Mouse (Mus musculus) left cerebral cortex, postnatal 4 days (tissue): ENCODE results near the gene Phpt1. TPM values are rescaled to one million over a fixed set of nuclear protein-coding genes. Genes with fewer than 3 reads are reported as not detected.

Source experiments
- DNase-seq: peaks from one replicate; pipeline ENCODE4 v3.0.0-alpha.2; 2022
- intact Hi-C: fragments of 180-260 bp; cut with DNase I; formaldehyde crosslinking; loops from one replicate; pipeline ENCODE4 v1.15.1; 2025
- total RNA-seq, 2 experiments: library from RNA; stranded (reverse); gene quantifications; 2 replicates each; pipeline ENCODE4 v1.2.3; 2021

The Phpt1 gene
- total RNA-seq, 2 experiments from 2014 or later: 77.1 to 79.5 TPM

- DNase-seq: peak; percentile 25
- intact Hi-C loops: no loop called here
These were observed 8.1 kb upstream of the Phpt1 start for GRCm38 (mm10) chr2:25583120-25583481.

- intact Hi-C loops: no loop called here
- peak; percentile 69 for DNase-seq
These were observed 7.6 kb upstream of the Phpt1 start for GRCm38 (mm10) chr2:25582466-25583119.

GRCm38 (mm10) chr2:25581901-25582301, 6.9 kb upstream of the Phpt1 start:
- DNase-seq: peak; percentile 90
- intact Hi-C loops: no loop called here

GRCm38 (mm10) chr2:25581294-25581864, 6.4 kb upstream of the Phpt1 start, which contains the start of gene Ajm1:
TSS of gene Ajm1 (minus strand) at chr2:25581757.
- intact Hi-C loops: no loop called here

GRCm38 (mm10) chr2:25580621-25581101, 5.6 kb upstream of the Phpt1 start:
- intact Hi-C loops: no loop called here
- peak; percentile 24 for DNase-seq

More at GRCm38 (mm10) chr2:25581294-25581864, 6.4 kb upstream of the Phpt1 start, which contains the start of gene Ajm1:
- DNase-seq: peak; percentile 67

GRCm38 (mm10) chr2:25579737-25580460, 4.9 kb upstream of the Phpt1 start:
- intact Hi-C loops: no loop called here
- peak; percentile 55 for DNase-seq

GRCm38 (mm10) chr2:25578796-25579736, 4.0 kb upstream of the Phpt1 start:
- DNase-seq: no peak

GRCm38 (mm10) chr2:25577951-25578795, 3.1 kb upstream of the Phpt1 start:
- peak; percentile 47 for DNase-seq
- intact Hi-C loops: no loop called here

More at GRCm38 (mm10) chr2:25578796-25579736, 4.0 kb upstream of the Phpt1 start:
- intact Hi-C loops: no loop called here

GRCm38 (mm10) chr2:25576965-25577891, 2.2 kb upstream of the Phpt1 start:
- intact Hi-C loops: no loop called here
- DNase-seq: peak; percentile 23

- intact Hi-C loops: no loop called here
These were observed 1.2 kb upstream of the Phpt1 start for GRCm38 (mm10) chr2:25576028-25576850.

GRCm38 (mm10) chr2:25575432-25576027, 506 bp upstream of the Phpt1 start:
- intact Hi-C loops: no loop called here
- DNase-seq: peak; percentile 51

More at GRCm38 (mm10) chr2:25576028-25576850, 1.2 kb upstream of the Phpt1 start:
- DNase-seq: no peak

GRCm38 (mm10) chr2:25574136-25574535, 888 bp downstream of the Phpt1 start:
- DNase-seq: peak; percentile 19
- intact Hi-C loops: no loop called here

GRCm38 (mm10) chr2:25573068-25573467, 2.0 kb downstream of the Phpt1 start:
- DNase-seq: no peak
- intact Hi-C loops: no loop called here

- DNase-seq: no peak
- intact Hi-C loops: no loop called here
These were observed 3.8 kb downstream of the Phpt1 start for GRCm38 (mm10) chr2:25571221-25571620.

GRCm38 (mm10) chr2:25569323-25569722, 5.7 kb downstream of the Phpt1 start:
- intact Hi-C loops: no loop called here
- DNase-seq: no peak

- no peak for DNase-seq
- intact Hi-C loops: no loop called here
These were observed 6.5 kb downstream of the Phpt1 start for GRCm38 (mm10) chr2:25568473-25569019.

GRCm38 (mm10) chr2:25566558-25566957, 8.5 kb downstream of the Phpt1 start:
- no peak for DNase-seq
- intact Hi-C loops: no loop called here
